Mouse (Mus musculus): ENCODE data around the gene Nwd2. TPM values are rescaled to one million over a fixed set of nuclear protein-coding genes. Genes with fewer than 3 reads are reported as not detected.

The Nwd2 gene
- polyA plus RNA-seq, 1 experiment from 2014 or later, result 0.31 TPM

DNA sequence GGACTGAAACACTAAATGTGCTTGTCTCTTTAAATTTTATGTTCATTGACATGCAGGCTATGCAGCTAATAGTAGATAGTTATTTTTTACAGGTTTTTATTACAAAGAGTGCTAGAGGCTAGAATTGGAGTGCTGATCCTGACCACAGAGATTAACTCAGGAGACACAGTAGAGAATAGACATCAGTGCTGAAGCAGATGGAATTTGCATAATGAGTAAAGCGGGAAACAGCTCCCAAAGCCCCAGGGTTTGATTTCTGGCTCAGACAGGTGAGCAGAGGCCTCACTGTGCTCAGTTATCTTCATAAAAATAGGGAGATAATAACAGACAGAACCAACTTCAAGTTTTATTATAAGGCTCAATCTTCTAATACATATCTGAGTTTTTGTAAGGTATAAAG, 99.9 kb downstream of the Nwd2 start:
- no peaks in the 10 kb centered on the region for H3K36me3 ChIP-seq (ENCODE audit: insufficient read depth, low read length)
- no peaks in the 10 kb centered on the region for H3K9me3 ChIP-seq (ENCODE audit: low read length)
- 57% methylated on average over 1 of the region's 1 CpGs for WGBS
- no peak overlapping the region for H3K9ac ChIP-seq (replicated peaks; ENCODE audit: low read length)
- ATAC-seq (ENCODE audit: low FRiP score, low TSS enrichment), result no peak
- no peak overlapping the region for H3K27ac ChIP-seq (ENCODE audit: low read length)
- H3K4me2 ChIP-seq (replicated peaks; ENCODE audit: low read depth, low read length), result no peak overlapping the region
- H3K4me3 ChIP-seq (ENCODE audit: low read length), result no peak overlapping the region
- no peaks in the 10 kb centered on the region for H3K27me3 ChIP-seq (ENCODE audit: insufficient read depth, low read length)
- H3K4me1 ChIP-seq (ENCODE audit: insufficient read depth, low read length), result no peaks in the 10 kb centered on the region

DNA sequence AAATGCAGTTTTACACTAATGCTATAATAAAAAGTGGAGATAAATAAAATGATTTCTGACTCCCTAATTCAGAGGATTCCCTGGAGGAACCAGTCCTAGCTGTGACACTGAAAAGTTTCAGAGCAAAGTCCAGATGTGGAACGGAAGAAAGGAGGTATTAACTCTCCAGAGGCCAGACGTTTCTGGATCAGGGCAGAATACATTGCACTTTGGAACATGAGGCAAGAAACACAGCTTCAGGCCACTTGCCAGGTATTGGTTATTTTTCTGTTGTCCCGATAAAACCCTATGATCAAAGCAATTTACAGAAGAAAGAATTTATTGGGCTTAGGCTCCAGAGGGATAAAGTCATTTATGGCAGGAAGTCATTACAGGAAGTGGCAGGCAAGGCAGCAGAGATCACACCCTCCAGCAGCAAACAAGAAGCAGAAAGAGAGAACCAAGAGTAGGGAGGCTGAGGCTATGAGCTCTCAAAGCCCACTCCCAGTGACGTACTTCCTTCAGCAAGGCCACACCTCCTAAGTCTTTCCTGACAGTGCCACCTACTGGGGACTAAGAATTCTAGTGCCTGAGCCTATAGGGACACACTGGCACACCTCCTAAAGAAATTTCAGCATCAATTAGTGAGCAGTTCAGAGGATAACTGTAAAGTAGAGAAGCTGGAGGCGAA, 106.3 kb downstream of the Nwd2 start:
- WGBS, result 43% methylated on average over 5 of the region's 5 CpGs
- ATAC-seq (ENCODE audit: low FRiP score, low TSS enrichment), result no peak
- Histone ChIP-seq H3K4me1 (ENCODE audit: insufficient read depth, low read length) (no peaks in the 10 kb centered on the region), H3K36me3 (ENCODE audit: insufficient read depth, low read length) (no peaks in the 10 kb centered on the region), H3K9me3 (ENCODE audit: low read length) (no peaks in the 10 kb centered on the region), H3K27me3 (ENCODE audit: insufficient read depth, low read length) (no peaks in the 10 kb centered on the region), H3K4me2 (replicated peaks; ENCODE audit: low read depth, low read length) (no peak overlapping the region), H3K4me3 (ENCODE audit: low read length) (no peak overlapping the region), H3K27ac (ENCODE audit: low read length) (no peak overlapping the region), H3K9ac (replicated peaks; ENCODE audit: low read length) (no peak overlapping the region)

DNA sequence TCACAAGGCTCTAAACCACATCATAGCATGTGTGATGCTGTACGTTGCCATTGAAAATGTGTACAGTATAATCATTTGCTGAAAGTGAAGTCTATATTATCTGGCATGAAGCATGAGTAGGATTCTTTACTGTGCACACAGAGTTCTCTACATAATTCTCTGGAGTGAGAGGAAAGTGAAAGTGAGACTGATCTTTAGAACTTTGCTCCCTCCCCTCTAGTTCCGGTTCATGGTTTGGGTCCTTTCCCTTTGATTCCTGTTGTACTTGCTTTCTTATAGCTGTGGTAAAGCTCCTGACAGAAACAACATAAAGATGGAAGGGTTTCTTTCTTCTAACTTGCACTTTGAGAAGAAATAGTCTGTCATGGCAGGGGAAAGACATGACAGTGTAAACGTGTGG, 107.0 kb downstream of the Nwd2 start:
- Histone ChIP-seq H3K4me1 (ENCODE audit: insufficient read depth, low read length) (no peaks in the 10 kb centered on the region), H3K9me3 (ENCODE audit: low read length) (no peaks in the 10 kb centered on the region), H3K36me3 (ENCODE audit: insufficient read depth, low read length) (no peaks in the 10 kb centered on the region), H3K4me3 (ENCODE audit: low read length) (no peak overlapping the region), H3K27ac (ENCODE audit: low read length) (no peak overlapping the region), H3K9ac (replicated peaks; ENCODE audit: low read length) (no peak overlapping the region), H3K4me2 (replicated peaks; ENCODE audit: low read depth, low read length) (no peak overlapping the region), H3K27me3 (ENCODE audit: insufficient read depth, low read length) (no peaks in the 10 kb centered on the region)
- WGBS, result 80% methylated on average over 3 of the region's 3 CpGs
- ATAC-seq (ENCODE audit: low FRiP score, low TSS enrichment), result no peak

DNA sequence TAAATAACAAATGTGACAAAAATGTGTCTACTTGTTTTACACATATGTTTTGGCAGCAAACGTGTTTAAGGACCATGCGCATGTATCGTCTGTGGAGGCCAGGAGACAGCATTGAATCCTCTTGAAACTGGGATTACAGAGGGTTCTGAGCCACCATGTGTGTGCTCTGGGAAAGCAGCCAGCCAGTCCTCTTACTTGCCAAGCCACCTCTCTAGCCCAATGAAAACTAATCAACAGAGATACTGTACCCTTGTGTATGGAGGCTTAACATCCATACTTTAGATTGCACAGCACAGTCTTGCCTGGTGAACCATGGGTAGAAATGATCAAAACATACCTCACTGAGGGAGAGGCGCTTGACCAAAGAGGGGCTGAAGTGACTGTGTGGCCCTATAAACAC, 117.0 kb downstream of the Nwd2 start:
- Histone ChIP-seq H3K27ac (ENCODE audit: low read length) (no peak overlapping the region), H3K36me3 (ENCODE audit: insufficient read depth, low read length) (no peaks in the 10 kb centered on the region), H3K4me1 (ENCODE audit: insufficient read depth, low read length) (no peaks in the 10 kb centered on the region), H3K4me3 (ENCODE audit: low read length) (no peak overlapping the region), H3K4me2 (replicated peaks; ENCODE audit: low read depth, low read length) (no peak overlapping the region), H3K27me3 (ENCODE audit: insufficient read depth, low read length) (no peaks in the 10 kb centered on the region), H3K9ac (replicated peaks; ENCODE audit: low read length) (no peak overlapping the region), H3K9me3 (ENCODE audit: low read length) (no peaks in the 10 kb centered on the region)
- no peak for ATAC-seq (ENCODE audit: low FRiP score, low TSS enrichment)
- 93% methylated on average over 4 of the region's 4 CpGs for WGBS

DNA sequence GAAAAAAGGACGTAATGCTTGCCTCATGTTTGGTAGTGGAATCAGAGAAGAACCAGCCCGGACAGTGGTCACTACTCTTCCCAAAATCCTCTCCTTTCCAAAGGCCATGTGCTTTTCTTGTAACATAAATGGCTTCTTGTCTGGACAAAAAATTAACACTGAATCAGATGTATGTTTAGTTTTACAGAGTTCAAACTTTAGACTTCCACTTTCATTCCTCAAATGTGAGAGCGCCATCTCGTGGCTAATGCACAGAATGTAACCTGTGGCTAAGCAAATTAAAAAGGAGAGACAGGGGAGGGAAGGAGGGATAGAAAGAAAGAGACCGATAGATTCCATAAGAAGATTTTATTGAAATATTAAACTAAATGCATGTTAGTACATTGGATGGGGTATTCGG, 117.8 kb downstream of the Nwd2 start:
- Histone ChIP-seq H3K9me3 (ENCODE audit: low read length) (no peaks in the 10 kb centered on the region), H3K4me2 (replicated peaks; ENCODE audit: low read depth, low read length) (no peak overlapping the region; the same call in 1 of the 2 replicates), H3K27ac (ENCODE audit: low read length) (no peak overlapping the region), H3K36me3 (ENCODE audit: insufficient read depth, low read length) (no peaks in the 10 kb centered on the region), H3K27me3 (ENCODE audit: insufficient read depth, low read length) (no peaks in the 10 kb centered on the region), H3K4me1 (ENCODE audit: insufficient read depth, low read length) (no peaks in the 10 kb centered on the region), H3K4me3 (ENCODE audit: low read length) (no peak overlapping the region), H3K9ac (replicated peaks; ENCODE audit: low read length) (no peak overlapping the region)
- 41% methylated on average over 6 of the region's 6 CpGs for WGBS
- ATAC-seq (ENCODE audit: low FRiP score, low TSS enrichment), result no peak

DNA sequence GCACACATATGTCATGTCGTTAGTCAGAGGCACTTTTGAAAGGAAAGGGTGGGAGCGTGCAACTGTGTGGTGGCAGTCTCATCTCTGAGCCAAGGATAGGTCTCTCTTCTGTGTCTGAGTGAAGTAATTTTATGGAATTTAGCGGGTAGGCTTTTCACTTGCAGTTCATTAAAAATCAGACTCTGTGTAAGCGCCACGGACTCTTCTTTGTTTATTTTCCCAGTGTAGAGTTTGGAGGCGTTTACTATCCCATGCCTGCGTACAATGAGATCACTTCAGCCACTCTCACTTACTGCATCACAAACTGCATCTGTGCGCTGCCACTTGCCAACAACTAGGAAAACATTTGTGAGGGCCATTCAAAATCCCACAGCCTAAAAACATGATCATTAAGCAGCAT, 118.6 kb downstream of the Nwd2 start:
- Histone ChIP-seq H3K27me3 (ENCODE audit: insufficient read depth, low read length) (no peaks in the 10 kb centered on the region), H3K4me3 (ENCODE audit: low read length) (no peak overlapping the region), H3K27ac (ENCODE audit: low read length) (no peak overlapping the region), H3K4me1 (ENCODE audit: insufficient read depth, low read length) (no peaks in the 10 kb centered on the region), H3K9ac (replicated peaks; ENCODE audit: low read length) (no peak overlapping the region), H3K9me3 (ENCODE audit: low read length) (no peaks in the 10 kb centered on the region), H3K36me3 (ENCODE audit: insufficient read depth, low read length) (no peaks in the 10 kb centered on the region), H3K4me2 (replicated peaks; ENCODE audit: low read depth, low read length) (no peak overlapping the region)
- no peak for ATAC-seq (ENCODE audit: low FRiP score, low TSS enrichment)
- 76% methylated on average over 8 of the region's 8 CpGs for WGBS

DNA sequence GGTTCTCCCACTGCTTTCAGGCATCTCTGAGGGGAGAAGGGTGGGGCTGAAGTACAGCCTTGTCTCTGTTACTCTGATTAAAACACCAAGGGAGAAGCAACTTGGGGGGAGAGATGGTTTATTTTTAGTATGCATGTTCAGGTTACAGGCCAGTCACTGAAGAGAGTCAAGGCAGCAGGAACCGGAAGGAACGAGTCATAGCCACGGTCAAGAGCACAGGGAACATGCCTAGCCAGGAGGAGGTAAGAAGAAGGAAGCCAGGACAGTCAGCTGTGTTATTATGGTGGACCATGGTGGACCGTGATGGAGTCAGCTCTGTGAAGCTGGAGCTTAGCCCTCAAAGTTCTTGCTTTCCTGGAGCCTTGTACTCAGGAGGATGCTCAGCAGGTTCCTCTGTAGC, 119.3 kb downstream of the Nwd2 start:
- H3K4me2 ChIP-seq (replicated peaks; ENCODE audit: low read depth, low read length), result no peak overlapping the region
- H3K36me3 ChIP-seq (ENCODE audit: insufficient read depth, low read length), result no peaks in the 10 kb centered on the region
- 69% methylated on average over 4 of the region's 4 CpGs for WGBS
- no peaks in the 10 kb centered on the region for H3K9me3 ChIP-seq (ENCODE audit: low read length)
- no peaks in the 10 kb centered on the region for H3K4me1 ChIP-seq (ENCODE audit: insufficient read depth, low read length)
- no peak for ATAC-seq (ENCODE audit: low FRiP score, low TSS enrichment)
- H3K4me3 ChIP-seq (ENCODE audit: low read length), result no peak overlapping the region
- no peak overlapping the region for H3K27ac ChIP-seq (ENCODE audit: low read length)
- H3K27me3 ChIP-seq (ENCODE audit: insufficient read depth, low read length), result no peaks in the 10 kb centered on the region
- H3K9ac ChIP-seq (replicated peaks; ENCODE audit: low read length), result no peak overlapping the region

DNA sequence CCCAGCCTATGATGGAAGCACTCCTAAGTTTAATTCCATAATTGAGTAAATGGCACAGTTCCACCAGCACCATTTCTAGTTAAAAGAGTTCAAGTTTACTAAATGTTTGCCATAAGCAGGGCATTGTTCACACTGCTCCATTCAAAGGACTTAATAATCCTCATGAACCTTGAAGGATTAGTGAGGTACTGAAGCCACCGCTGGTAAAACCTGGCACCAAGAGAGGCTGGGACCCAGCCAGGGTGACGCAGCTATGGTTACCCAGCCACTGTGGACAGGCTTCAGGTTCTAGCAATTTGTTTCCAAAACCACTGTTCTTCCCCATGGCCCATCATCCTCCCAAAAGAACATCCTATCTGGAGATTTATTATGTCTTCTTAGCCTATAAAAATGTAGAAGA, 124.1 kb downstream of the Nwd2 start:
- no peak overlapping the region for H3K4me2 ChIP-seq (replicated peaks; ENCODE audit: low read depth, low read length)
- WGBS, result 91% methylated on average over 2 of the region's 2 CpGs

DNA sequence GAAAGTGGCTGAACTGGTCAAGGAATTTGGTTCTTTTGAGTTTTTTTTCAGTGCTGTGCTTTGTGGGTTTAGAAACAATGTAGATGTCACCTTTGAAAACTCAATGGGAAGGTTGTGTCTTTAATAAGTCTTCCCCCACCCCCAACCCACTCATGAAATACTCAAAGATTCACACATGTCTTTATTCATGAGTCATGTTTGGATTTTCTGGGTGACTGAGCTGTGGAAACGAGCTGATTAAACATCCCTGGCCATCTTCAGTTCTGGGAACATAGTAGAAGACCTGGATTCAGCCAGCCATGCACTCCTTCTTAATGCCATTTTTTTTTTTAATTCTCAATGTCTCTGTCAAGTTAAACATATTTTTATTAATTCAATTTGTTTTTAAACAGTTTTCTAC, 124.7 kb downstream of the Nwd2 start:
- Histone ChIP-seq H3K4me3 (ENCODE audit: low read length) (no peak overlapping the region), H3K27ac (ENCODE audit: low read length) (no peak overlapping the region), H3K27me3 (ENCODE audit: insufficient read depth, low read length) (no peaks in the 10 kb centered on the region), H3K9me3 (ENCODE audit: low read length) (no peaks in the 10 kb centered on the region), H3K9ac (replicated peaks; ENCODE audit: low read length) (no peak overlapping the region), H3K36me3 (ENCODE audit: insufficient read depth, low read length) (no peaks in the 10 kb centered on the region), H3K4me1 (ENCODE audit: insufficient read depth, low read length) (no peaks in the 10 kb centered on the region), H3K4me2 (replicated peaks; ENCODE audit: low read depth, low read length) (no peak overlapping the region)
- WGBS, result 54% methylated on average over 1 of the region's 1 CpGs
- ATAC-seq (ENCODE audit: low FRiP score, low TSS enrichment), result no peak

More for the DNA sequence above, 124.1 kb downstream of the Nwd2 start:
- no peak overlapping the region for H3K9ac ChIP-seq (replicated peaks; ENCODE audit: low read length)
- ATAC-seq (ENCODE audit: low FRiP score, low TSS enrichment), result no peak
- no peaks in the 10 kb centered on the region for H3K36me3 ChIP-seq (ENCODE audit: insufficient read depth, low read length)
- no peaks in the 10 kb centered on the region for H3K4me1 ChIP-seq (ENCODE audit: insufficient read depth, low read length)
- no peak overlapping the region for H3K27ac ChIP-seq (ENCODE audit: low read length)
- no peaks in the 10 kb centered on the region for H3K27me3 ChIP-seq (ENCODE audit: insufficient read depth, low read length)
- no peak overlapping the region for H3K4me3 ChIP-seq (ENCODE audit: low read length)
- no peaks in the 10 kb centered on the region for H3K9me3 ChIP-seq (ENCODE audit: low read length)

DNA sequence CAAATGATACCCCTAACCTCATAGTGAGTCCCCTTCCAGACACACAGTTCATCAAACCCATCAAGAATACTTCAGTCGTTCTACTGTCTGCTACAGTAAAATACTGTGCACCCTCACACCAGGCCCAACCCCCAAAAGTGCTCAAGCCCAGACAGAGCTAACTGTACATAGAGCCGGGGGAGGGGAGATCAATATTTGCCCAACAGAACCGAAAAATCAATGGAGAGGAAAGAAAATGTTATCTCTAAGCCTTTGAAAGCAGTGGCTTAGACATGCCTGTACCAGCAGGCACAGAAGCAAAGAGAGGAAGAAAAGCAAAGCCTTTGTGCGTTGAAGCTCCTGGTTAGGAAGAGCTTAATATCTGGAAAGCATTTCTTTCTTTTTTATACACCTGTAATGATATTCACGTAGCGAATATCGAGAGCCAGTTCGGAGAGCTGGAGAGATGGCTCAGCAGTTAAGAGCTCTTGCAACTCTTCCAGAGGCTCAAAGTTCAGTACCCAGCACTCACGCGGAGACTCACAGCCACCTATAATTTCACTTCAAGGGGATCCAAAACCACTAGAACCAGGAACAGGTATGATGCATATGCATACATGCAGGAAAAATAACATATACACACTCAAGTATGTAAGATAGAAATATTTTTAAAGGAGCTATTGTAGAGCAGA, 139.4 kb downstream of the Nwd2 start:
- Histone ChIP-seq H3K4me3 (ENCODE audit: low read length) (no peak overlapping the region), H3K27ac (ENCODE audit: low read length) (no peak overlapping the region), H3K9ac (replicated peaks; ENCODE audit: low read length) (no peak overlapping the region), H3K9me3 (ENCODE audit: low read length) (no peaks in the 10 kb centered on the region), H3K4me2 (replicated peaks; ENCODE audit: low read depth, low read length) (no peak overlapping the region), H3K36me3 (ENCODE audit: insufficient read depth, low read length) (no peaks in the 10 kb centered on the region), H3K27me3 (ENCODE audit: insufficient read depth, low read length) (no peaks in the 10 kb centered on the region), H3K4me1 (ENCODE audit: insufficient read depth, low read length) (no peaks in the 10 kb centered on the region)
- 87% methylated on average over 10 of the region's 10 CpGs for WGBS
- ATAC-seq (ENCODE audit: low FRiP score, low TSS enrichment), result no peak
